Mouse (Mus musculus): ENCODE measurements at regions not wholly inside any gene's neighbourhood (a gene's known extent, or its start where the extent isn't known, plus 50 kb on each side); places are given as distances from the start of the nearest gene placed in this dataset.

- Histone ChIP-seq H3K36me3 (ENCODE audit: control insufficient read depth, insufficient read depth, low read length) (no peaks in the 10 kb centered on the region), H3K4me3 (ENCODE audit: control insufficient read depth, low read depth, low read length) (no peak overlapping the region), H3K27me3 (ENCODE audit: control insufficient read depth, insufficient read depth, low read length) (no peaks in the 10 kb centered on the region), H3K27ac (ENCODE audit: control insufficient read depth, insufficient read depth, low read depth, low read length) (no peak overlapping the region), H3K4me1 (ENCODE audit: control insufficient read depth, insufficient read depth, low read length) (peaks cover under 1% of the 10 kb centered on the region)
- TF ChIP-seq CTCF (IDR thresholded peaks at IDR 0.05; ENCODE audit: control insufficient read depth, insufficient read depth, insufficient replicate concordance, low read depth, low read length) (no peak), POLR2A (IDR thresholded peaks at IDR 0.05; ENCODE audit: control insufficient read depth, low read depth, low read length) (no peak)
Observed at GRCm38 (mm10) chr8:44692036-44692688, 243.1 kb upstream of the Fat1 start.

- TF ChIP-seq CTCF (IDR thresholded peaks at IDR 0.05; ENCODE audit: control insufficient read depth, insufficient read depth, insufficient replicate concordance, low read depth, low read length) (no peak), POLR2A (IDR thresholded peaks at IDR 0.05; ENCODE audit: control insufficient read depth, low read depth, low read length) (no peak)
- no peak overlapping the region for H3K4me3 ChIP-seq (ENCODE audit: control insufficient read depth, low read depth, low read length)
- H3K27me3 ChIP-seq (ENCODE audit: control insufficient read depth, insufficient read depth, low read length): no peaks in the 10 kb centered on the region
- H3K4me1 ChIP-seq (ENCODE audit: control insufficient read depth, insufficient read depth, low read length): no peaks in the 10 kb centered on the region
- H3K36me3 ChIP-seq (ENCODE audit: control insufficient read depth, insufficient read depth, low read length): no peaks in the 10 kb centered on the region
- no peak overlapping the region for H3K27ac ChIP-seq (ENCODE audit: control insufficient read depth, insufficient read depth, low read depth, low read length)
Observed at GRCm38 (mm10) chr8:44694861-44695260, 240.4 kb upstream of the Fat1 start.

- Histone ChIP-seq H3K4me3 (ENCODE audit: control insufficient read depth, low read depth, low read length) (no peak overlapping the region), H3K4me1 (ENCODE audit: control insufficient read depth, insufficient read depth, low read length) (no peaks in the 10 kb centered on the region), H3K27me3 (ENCODE audit: control insufficient read depth, insufficient read depth, low read length) (no peaks in the 10 kb centered on the region), H3K27ac (ENCODE audit: control insufficient read depth, insufficient read depth, low read depth, low read length) (no peak overlapping the region), H3K36me3 (ENCODE audit: control insufficient read depth, insufficient read depth, low read length) (no peaks in the 10 kb centered on the region)
- no peak for TF ChIP-seq CTCF (IDR thresholded peaks at IDR 0.05; ENCODE audit: control insufficient read depth, insufficient read depth, insufficient replicate concordance, low read depth, low read length)
- TF ChIP-seq POLR2A (IDR thresholded peaks at IDR 0.05; ENCODE audit: control insufficient read depth, low read depth, low read length): no peak
Observed at GRCm38 (mm10) chr8:44696066-44696853, 239.0 kb upstream of the Fat1 start.

- Histone ChIP-seq H3K36me3 (ENCODE audit: control insufficient read depth, insufficient read depth, low read length) (no peaks in the 10 kb centered on the region), H3K4me1 (ENCODE audit: control insufficient read depth, insufficient read depth, low read length) (no peaks in the 10 kb centered on the region), H3K27ac (ENCODE audit: control insufficient read depth, insufficient read depth, low read depth, low read length) (no peak overlapping the region), H3K27me3 (ENCODE audit: control insufficient read depth, insufficient read depth, low read length) (no peaks in the 10 kb centered on the region), H3K4me3 (ENCODE audit: control insufficient read depth, low read depth, low read length) (no peak overlapping the region)
- TF ChIP-seq CTCF (IDR thresholded peaks at IDR 0.05; ENCODE audit: control insufficient read depth, insufficient read depth, insufficient replicate concordance, low read depth, low read length): no peak
Observed at GRCm38 (mm10) chr8:44699384-44700105, 235.7 kb upstream of the Fat1 start.

GRCm38 (mm10) chr8:44704595-44705265 lies 230.5 kb upstream of the Fat1 start:
- H3K27ac ChIP-seq (ENCODE audit: control insufficient read depth, insufficient read depth, low read depth, low read length): no peak overlapping the region
- TF ChIP-seq CTCF (IDR thresholded peaks at IDR 0.05; ENCODE audit: control insufficient read depth, insufficient read depth, insufficient replicate concordance, low read depth, low read length): no peak
- TF ChIP-seq POLR2A (IDR thresholded peaks at IDR 0.05; ENCODE audit: control insufficient read depth, low read depth, low read length): no peak

GRCm38 (mm10) chr8:44708659-44709170 lies 226.5 kb upstream of the Fat1 start:
- Histone ChIP-seq H3K27ac (ENCODE audit: control insufficient read depth, insufficient read depth, low read depth, low read length) (no peak overlapping the region), H3K36me3 (ENCODE audit: control insufficient read depth, insufficient read depth, low read length) (no peaks in the 10 kb centered on the region), H3K4me1 (ENCODE audit: control insufficient read depth, insufficient read depth, low read length) (no peaks in the 10 kb centered on the region), H3K27me3 (ENCODE audit: control insufficient read depth, insufficient read depth, low read length) (no peaks in the 10 kb centered on the region), H3K4me3 (ENCODE audit: control insufficient read depth, low read depth, low read length) (no peak overlapping the region)
- TF ChIP-seq CTCF (IDR thresholded peaks at IDR 0.05; ENCODE audit: control insufficient read depth, insufficient read depth, insufficient replicate concordance, low read depth, low read length) (no peak), POLR2A (IDR thresholded peaks at IDR 0.05; ENCODE audit: control insufficient read depth, low read depth, low read length) (no peak)

More at GRCm38 (mm10) chr8:44704595-44705265, 230.5 kb upstream of the Fat1 start:
- H3K4me3 ChIP-seq (ENCODE audit: control insufficient read depth, low read depth, low read length): no peak overlapping the region
- H3K27me3 ChIP-seq (ENCODE audit: control insufficient read depth, insufficient read depth, low read length): no peaks in the 10 kb centered on the region
- no peaks in the 10 kb centered on the region for H3K4me1 ChIP-seq (ENCODE audit: control insufficient read depth, insufficient read depth, low read length)
- no peaks in the 10 kb centered on the region for H3K36me3 ChIP-seq (ENCODE audit: control insufficient read depth, insufficient read depth, low read length)
